Mouse (Mus musculus): ENCODE data around the gene Gm5114.
A peak's percentile ranks its signal among the peaks of the same experiment; 100 is the strongest.
"Not testable (repeated sequence)": the region's sequence is repeated elsewhere in the genome, so short reads cannot be mapped to it uniquely, and the experiment has no call there.

The Gm5114 gene

GRCm38 (mm10) chr7:39413060-39413459, at the start of gene Gm5114:
Gm5114 (minus strand) TSS chr7:39413160.
- not testable (repeated sequence) for DNase-seq (ENCODE audit: low spot score in 2 of 2)

- peak in 1 of 2 experiments; percentile 11 for DNase-seq (ENCODE audit: low spot score in 2 of 2)
Observed at GRCm38 (mm10) chr7:39455806-39456205, 42.8 kb upstream of the Gm5114 start.

GRCm38 (mm10) chr7:39449260-39450021, 36.5 kb upstream of the Gm5114 start:
- peak in 1 of 2 experiments; percentile 31 for DNase-seq (ENCODE audit: low spot score in 2 of 2)

GRCm38 (mm10) chr7:39448626-39449242, 35.8 kb upstream of the Gm5114 start:
- no peak for DNase-seq (ENCODE audit: low spot score in 2 of 2)

- DNase-seq (ENCODE audit: low spot score in 2 of 2): no peak
Observed at GRCm38 (mm10) chr7:39441237-39441636, 28.3 kb upstream of the Gm5114 start.

GRCm38 (mm10) chr7:39440362-39440761, 27.4 kb upstream of the Gm5114 start:
- no peak for DNase-seq (ENCODE audit: low spot score in 2 of 2)
